Mouse (Mus musculus) urinary bladder, adult 18-20 months (tissue): ENCODE results near the gene Snx14.

Source experiments
- DNase-seq, 2 experiments: peaks; one replicate each; pipeline ENCODE4 v3.0.0; 2022; ENCODE audit warnings: low spot score in 2 of 2, mixed read lengths in 2 of 2

Gene Snx14

GRCm38 (mm10) chr9:88380542-88380941 lies 58.2 kb downstream of the Snx14 start:
- no peak for DNase-seq

GRCm38 (mm10) chr9:88380076-88380475 lies 58.7 kb downstream of the Snx14 start:
- no peak for DNase-seq

DNA sequence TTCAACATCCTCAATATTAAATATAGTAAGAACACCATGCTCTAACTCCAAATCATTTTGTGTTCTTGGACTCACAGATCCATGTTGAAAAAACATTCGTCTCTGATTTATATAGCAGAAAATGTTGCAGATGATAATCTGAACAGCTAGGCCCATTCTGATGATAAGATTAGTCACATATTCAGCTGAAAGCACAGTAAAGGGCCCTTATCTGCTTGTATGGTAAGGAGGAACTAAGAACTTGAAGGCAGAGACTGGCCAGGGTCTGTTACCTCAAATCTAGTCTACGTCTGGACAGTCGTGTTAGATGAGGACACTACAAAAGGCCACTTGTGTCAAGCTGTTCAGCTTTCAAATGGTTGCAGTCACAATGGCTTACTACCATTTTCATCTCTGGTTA lies 59.7 kb downstream of the Snx14 start:
- DNase-seq: no peak

DNA sequence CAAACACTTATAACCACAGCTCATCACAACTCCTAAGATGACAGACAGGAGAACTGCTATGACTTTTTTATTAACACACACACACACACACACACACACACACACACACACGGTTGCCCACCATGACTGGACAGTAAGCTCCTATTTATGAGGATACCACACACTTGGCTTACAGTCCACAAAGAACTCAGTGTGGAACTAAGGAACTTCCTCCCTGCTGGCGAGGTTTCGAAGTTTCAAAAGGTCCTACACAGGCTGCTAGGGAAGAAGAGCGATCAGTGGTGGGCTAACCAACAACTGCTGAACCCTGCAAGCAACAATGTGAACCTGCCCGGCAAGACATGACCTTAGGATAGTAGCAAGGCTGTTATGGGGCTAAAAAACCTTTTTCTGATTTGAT lies 61.3 kb downstream of the Snx14 start:
- no peak for DNase-seq

DNA sequence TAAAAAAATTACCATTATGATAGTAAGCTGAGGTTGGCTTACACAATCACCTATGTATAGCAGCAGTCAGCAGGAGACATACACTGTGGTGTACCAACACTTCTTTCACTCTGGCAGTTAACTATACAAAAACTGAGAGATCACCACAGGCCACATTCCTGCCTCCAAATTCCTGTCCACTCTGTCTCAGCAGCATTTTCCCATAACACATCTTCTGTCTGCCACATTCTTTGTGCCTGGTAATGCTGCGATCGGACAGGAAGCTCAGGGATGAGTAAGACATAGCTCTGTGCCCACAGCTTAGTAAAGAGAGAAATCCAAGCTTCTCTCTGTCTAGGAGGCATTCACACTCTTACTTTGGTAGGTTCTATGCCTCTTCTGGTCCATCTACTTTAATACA lies 65.8 kb downstream of the Snx14 start:
- no peak for DNase-seq

DNA sequence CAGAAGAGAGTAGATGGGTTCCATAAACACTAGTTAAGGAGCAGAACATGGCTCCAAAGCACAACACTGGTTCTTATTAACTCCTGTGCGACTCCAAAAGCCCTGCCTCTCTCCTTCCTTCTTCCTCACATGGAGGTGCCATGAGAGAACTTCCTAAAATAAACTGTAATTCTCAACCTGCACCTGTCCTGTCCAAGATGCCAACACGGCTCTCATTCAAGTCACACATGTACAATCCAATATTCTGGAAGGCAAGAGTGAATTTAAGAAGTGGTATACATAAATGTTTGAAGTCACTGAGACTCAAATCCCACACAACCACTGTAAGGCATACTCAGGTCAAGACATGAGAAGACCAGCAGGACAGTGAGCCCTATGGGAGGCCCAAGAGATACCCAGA lies 67.6 kb downstream of the Snx14 start:
- no peak for DNase-seq

DNA sequence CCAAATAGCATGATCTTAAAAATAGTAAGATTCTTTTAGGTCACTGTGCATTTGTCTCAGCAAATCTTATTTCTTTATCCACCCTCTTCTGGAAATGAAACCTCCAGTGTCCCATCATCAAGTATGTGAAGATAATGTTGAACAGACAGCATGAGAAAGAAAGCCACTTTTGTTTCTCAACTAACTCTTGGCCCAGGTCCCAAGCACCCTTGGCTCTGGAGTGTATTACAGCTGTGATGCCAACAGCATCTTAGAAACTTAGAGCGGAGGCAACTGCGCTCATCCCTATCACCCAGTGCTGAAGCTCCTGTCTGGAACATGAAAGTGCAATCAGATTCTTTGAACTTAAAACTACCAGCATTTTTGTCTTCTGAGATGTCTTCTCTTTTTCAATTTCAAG lies 69.1 kb downstream of the Snx14 start:
- no peak for DNase-seq

DNA sequence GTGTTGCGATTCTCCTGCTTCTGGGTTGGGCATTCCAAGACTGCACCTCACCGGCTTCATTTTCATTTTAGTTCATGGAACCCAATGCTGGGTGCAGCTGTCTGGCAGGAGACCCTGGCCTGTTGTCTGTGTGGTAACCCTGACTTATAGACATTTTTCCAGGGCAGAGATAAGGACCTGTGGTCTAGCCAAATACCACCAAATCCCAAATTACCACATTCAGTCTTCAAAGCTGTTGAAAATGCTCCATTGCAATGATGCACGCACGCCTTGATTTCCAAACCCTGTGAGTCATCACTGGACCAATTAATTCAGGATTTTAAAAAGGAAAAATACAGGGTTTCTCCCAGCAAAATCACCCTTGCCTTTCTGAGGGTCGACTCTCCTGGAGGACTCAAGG lies 70.3 kb downstream of the Snx14 start:
- DNase-seq: no peak

GRCm38 (mm10) chr9:88367751-88368150 lies 71.0 kb downstream of the Snx14 start:
- DNase-seq: no peak

- no peak for DNase-seq
Observed at GRCm38 (mm10) chr9:88367322-88367721, 71.4 kb downstream of the Snx14 start.

DNA sequence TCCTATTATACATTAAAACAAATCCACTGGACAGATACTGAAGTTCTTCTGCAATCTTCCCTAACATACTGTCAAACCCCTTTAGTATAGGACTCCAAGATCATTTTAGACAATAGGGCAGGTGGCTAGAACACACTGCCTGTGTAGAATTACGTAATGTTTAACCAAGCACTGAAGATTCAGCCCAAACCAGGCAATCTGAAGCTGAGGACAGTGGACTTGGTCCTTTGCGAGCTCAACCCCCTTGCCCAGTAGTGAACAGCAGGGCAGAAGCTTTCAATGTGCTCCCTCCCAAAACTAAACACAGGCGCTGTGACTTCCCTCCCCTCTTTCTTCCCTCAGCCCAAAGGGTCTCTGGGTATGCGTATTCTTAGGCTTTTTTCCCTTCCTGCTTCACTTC lies 71.9 kb downstream of the Snx14 start:
- no peak for DNase-seq

DNA sequence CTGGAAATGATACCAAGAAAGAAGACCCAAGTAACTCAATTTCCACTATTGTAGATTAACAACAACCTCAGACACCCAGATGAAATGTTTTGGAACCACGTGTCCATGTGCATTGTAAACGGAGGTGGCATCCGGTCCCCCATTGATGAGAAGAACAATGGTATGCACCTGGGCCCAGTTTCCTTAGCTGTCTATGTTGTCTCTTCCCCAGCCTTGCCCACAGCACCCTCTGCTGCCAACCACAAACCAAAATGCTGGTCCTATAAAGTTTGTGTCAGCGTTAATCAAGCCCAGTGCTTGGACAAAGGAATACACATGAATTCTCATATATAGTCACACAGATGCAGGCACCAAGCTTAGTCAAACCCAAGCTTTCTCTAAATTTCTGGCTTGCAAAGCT lies 72.5 kb downstream of the Snx14 start:
- no peak for DNase-seq

DNA sequence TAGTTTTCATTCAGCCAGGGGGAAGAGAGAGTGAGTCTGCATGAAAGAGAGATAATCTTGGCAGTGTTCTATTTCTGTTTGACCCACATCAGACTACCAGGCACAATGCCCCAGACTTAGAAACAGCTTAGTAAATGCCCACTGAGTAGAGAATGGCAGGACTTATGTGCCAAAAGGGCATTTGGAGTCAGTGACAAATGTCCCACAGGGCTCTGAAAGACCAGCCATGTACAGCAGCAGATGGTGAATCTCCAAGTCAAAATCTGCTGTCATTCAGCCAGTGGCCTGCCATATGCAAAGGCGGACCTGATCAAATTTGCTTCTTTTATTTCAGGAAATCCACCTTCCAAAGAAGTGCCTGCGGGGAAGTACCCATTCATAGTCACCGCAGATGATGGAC lies 75.7 kb downstream of the Snx14 start:
- DNase-seq: no peak

DNA sequence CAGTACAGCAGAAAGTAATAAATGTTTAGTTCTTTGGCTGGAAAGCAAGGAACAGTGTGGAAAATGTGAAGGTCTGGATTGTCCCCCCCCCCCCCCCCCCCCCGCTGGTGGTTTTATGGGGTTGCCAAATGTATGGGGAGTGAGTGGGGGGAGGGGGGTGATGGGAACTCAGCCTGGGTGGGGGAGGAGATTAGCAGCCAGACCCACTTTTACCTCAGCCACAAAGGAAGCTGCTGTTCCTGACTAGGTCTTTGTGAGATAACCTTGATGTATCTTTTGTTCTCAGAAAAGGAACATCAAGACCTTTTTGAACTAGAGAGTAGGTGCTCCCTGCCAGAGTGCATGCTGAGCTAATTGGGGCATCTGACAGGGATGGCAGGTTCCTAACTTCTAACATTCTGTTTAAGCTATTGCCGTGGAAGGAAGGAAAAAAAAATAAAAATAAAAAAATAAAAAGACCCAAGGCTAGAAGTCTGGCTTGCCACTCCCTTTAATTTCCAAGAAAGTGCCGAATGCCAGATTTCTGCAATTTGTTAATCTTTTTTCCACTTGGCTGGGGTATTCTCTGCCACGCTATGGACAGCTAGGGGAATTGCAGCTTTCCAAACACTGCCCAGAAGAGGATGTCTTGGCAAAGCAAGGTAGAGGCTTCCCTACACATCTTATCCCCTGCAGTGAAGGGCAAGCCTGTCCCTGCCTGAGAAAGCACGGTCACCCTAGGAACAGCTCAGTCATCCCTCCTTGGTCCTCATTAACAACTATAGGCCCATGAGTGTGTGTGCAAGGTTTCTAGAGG lies 76.5 kb downstream of the Snx14 start:
- no peak for DNase-seq

DNA sequence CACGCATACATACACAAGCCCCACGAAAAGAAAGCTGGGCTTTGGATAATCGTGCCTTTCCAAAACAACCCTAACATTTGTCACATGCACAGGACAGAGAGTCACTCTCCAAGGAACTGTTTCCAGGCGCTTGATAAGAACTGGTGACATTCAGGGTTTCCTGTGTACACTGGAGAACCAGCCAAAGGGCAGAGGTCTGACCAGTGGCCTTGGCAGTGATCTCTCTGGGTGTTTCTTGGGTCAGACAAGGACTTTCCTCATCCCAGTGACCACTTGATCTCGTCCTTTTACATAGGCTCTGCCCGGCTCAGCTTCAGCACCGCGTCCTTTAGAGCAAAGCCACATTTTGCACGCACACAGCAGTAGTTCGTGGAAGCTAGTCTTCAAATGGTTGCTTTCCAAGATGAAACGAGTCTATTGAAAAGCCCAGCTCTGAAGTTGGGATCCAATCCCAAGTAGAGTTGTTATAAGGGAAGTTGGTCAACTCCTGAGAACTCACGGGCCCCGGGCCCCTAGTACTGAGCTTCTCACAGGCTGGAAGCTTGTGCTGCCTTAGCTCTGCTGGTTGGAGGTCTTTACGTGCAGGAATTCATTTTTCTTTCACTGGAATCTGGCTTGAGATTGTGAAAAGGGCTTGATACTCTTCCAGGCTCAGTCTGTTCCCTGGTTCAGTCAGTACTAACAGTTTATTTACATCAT lies 77.4 kb downstream of the Snx14 start:
- no peak for DNase-seq

- no peak for DNase-seq
Observed at GRCm38 (mm10) chr9:88359140-88359539, 79.6 kb downstream of the Snx14 start.

DNA sequence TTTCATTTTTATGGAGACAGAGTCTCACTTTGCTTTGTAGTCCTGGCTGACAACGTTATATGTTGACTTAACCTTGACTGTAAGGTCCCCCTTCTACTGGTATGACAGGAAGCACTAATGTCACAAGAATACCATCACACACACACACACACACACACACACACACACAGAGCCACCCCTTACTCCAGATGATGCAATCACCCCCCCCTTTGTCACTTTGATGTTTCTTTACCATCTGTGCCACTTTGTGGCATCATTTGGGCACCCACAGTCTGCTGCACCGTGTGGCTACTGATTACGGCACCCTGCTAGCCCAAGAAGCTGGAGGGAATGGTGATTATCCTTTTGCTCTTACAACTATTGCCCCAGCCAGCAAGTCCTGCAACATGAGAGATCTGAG lies 81.6 kb downstream of the Snx14 start:
- DNase-seq: no peak

GRCm38 (mm10) chr9:88353459-88353858 lies 85.3 kb downstream of the Snx14 start:
- DNase-seq: no peak

- no peak for DNase-seq
Observed at GRCm38 (mm10) chr9:88352741-88353140, 86.0 kb downstream of the Snx14 start.

- DNase-seq: no peak
Observed at GRCm38 (mm10) chr9:88351163-88351562, 87.6 kb downstream of the Snx14 start.

GRCm38 (mm10) chr9:88350317-88350716 lies 88.4 kb downstream of the Snx14 start:
- DNase-seq: no peak

GRCm38 (mm10) chr9:88348623-88349022 lies 90.1 kb downstream of the Snx14 start:
- no peak for DNase-seq

DNA sequence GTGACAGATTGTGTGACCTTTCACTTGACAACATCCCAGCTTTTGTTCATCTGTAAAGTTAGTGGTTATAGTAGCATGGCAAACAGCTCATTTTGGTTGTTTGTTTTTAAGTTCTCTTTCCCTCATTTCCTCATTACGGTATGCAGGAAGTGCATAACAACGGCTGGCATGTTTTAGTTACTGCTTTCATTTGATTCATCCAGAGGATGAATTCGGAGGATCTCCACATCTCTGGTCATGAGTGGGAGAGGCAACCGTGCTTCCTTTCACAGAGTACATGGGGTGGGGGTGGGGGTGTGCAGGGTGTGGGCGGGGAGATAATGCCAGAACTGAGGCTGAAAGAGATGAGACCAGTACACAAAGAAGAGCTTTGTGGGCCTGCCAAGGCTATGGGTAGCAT lies 91.9 kb downstream of the Snx14 start:
- DNase-seq: no peak
